Mouse (Mus musculus) thymus, adult 2 months (tissue): ENCODE data around the gene Ttll1.

Source experiments
- CTCF ChIP-seq: fragments of 200-500 bp; IDR thresholded peaks from 2 replicates; pipeline ENCODE4 v1.5.1; 2012; ENCODE audit warnings: mild to moderate bottlenecking, control low read depth, low read length, moderate library complexity, borderline replicate concordance; ENCODE audit not compliant: control insufficient read depth, poor library complexity, insufficient read depth; ENCODE audit errors: extremely low read depth
- POLR2A ChIP-seq: fragments of 200-500 bp; IDR thresholded peaks from 2 replicates; pipeline ENCODE4 v1.6.1; 2012; ENCODE audit warnings: mild to moderate bottlenecking, low read length, control low read depth, moderate library complexity; ENCODE audit not compliant: control insufficient read depth, poor library complexity, insufficient read depth; ENCODE audit errors: extremely low read depth

DNA sequence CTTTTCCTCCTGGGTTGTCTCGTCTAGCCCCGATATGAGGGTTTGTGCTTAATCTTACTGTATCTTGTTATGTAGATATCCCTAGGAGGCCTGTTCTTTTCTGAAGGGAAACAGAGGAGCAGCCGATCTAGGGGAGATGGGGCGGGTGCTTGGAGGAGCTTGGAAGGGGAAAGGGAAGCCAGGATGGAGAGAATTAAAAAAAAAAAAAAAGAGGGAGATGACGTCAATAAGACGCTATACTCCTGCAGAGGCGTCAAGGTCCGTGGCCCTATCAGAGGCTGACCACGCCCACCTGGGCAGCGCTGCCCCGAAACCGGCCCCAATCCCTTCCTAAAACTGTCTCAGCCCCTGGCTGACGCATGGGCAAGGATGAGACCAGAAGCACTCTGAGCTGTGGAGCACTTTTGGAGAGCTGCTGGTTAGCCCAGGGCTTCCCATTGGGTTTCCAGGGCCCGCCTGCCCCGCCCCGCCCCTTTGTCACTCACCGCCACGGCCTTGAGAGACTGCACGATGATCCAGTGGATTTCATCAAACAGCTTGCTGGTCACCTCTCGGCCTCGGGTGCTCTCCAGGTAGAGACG lies 14.8 kb downstream of the Ttll1 start:
- TF ChIP-seq POLR2A (no peak), CTCF (no peak)
